ENCODE assay signal across 18 mouse cellular contexts in the genomic region with DNA sequence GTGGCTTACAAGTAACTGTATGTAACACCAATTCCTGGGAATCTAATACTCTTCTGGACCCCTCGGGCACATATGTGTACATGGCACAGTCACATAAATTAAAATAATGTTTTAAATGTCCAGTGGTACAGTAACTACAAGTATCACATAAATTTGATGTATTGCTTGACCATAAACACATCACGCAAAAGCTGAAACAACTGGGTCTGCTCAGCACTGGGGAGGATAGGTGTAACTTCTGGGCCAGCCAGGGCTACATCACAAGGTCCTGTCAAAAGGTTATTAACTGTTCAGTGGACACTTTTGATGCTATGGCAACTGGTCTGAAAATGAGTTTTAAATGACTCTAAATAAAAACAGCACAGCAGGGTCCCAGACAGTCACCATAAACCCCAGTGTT. TPM values are rescaled to one million over a fixed set of nuclear protein-coding genes. Genes with fewer than 3 reads are reported as not detected.
DNase-seq lines count a peak whose midpoint lies in the region; ATAC-seq and TF ChIP-seq lines count a peak whose summit lies in the region.
"Had no signal": no experiment of that assay in that cellular context is flagged by ENCODE, and none has a peak within 500 bp of the region (broad histone marks: within the 10 kb centered on the region; RNA-seq: fewer than 3 reads in every experiment).

No protein-coding gene starts in this region.

- CTCF ChIA-PET in Patski (lab: Charles Lee), result no interaction called here

- H3K9ac ChIP-seq in heart, embryonic 15.5 days, result no peak overlapping the region
- no peak overlapping the region for H3K9ac ChIP-seq in kidney, embryonic 16.5 days (replicated peaks; ENCODE audit: low read length)
- H3K9ac ChIP-seq in limb, embryonic 15.5 days, result no peak overlapping the region
- H3K9ac ChIP-seq: hindbrain, embryonic 15.5 days had no signal

- DNase-seq in heart, postnatal 36 days, result no peak
- DNase-seq in kidney, postnatal 10 days, result no peak
- DNase-seq in Patski (ENCODE audit: low read depth, low spot score), result no peak
- DNase-seq: adrenal gland, adult 2 months; adrenal gland, postnatal 25 days; cerebellum, adult 18-20 months; cerebellum, adult 9-11 months; gastrocnemius, postnatal 36 days had no signal

- intact Hi-C loops in heart, postnatal 36 days (cut with DNase I), result no loop called here

- no peaks in the 10 kb centered on the region for H3K27me3 ChIP-seq in heart, embryonic 15.5 days
- no peaks in the 10 kb centered on the region for H3K27me3 ChIP-seq in kidney, embryonic 16.5 days (ENCODE audit: insufficient read depth, low read length)
- no peaks in the 10 kb centered on the region for H3K27me3 ChIP-seq in Patski
- H3K27me3 ChIP-seq in limb, embryonic 15.5 days, result no peaks in the 10 kb centered on the region
- H3K27me3 ChIP-seq: CH12.LX; hindbrain, embryonic 15.5 days had no signal

- no peak overlapping the region for H3K4me3 ChIP-seq in heart, embryonic 15.5 days
- H3K4me3 ChIP-seq in kidney, embryonic 16.5 days (ENCODE audit: low read length), result no peak overlapping the region
- no peak overlapping the region for H3K4me3 ChIP-seq in limb, embryonic 15.5 days
- H3K4me3 ChIP-seq: embryonic facial prominence, embryonic 10.5 days; erythroblast, embryonic 14.5 days; forebrain, embryonic 10.5 days; hindbrain, embryonic 15.5 days had no signal

- no peaks in the 10 kb centered on the region for H3K9me3 ChIP-seq in heart, embryonic 15.5 days (replicated peaks)
- H3K9me3 ChIP-seq in kidney, embryonic 16.5 days (ENCODE audit: low read length), result no peaks in the 10 kb centered on the region
- H3K9me3 ChIP-seq in limb, embryonic 15.5 days, result no peaks in the 10 kb centered on the region
- H3K9me3 ChIP-seq: embryonic facial prominence, embryonic 10.5 days; forebrain, embryonic 10.5 days; hindbrain, embryonic 15.5 days had no signal

- peaks cover 3% of the 10 kb centered on the region for H3K36me3 ChIP-seq in heart, embryonic 15.5 days
- H3K36me3 ChIP-seq in kidney, embryonic 16.5 days (ENCODE audit: insufficient read depth, low read length), result peaks cover 9% of the 10 kb centered on the region
- H3K36me3 ChIP-seq in limb, embryonic 15.5 days, result peaks cover 16% of the 10 kb centered on the region

- 92% methylated on average over 2 of the region's 2 CpGs for WGBS in heart, embryonic 15.5 days
- whole genome bisulfite sequencing in kidney, embryonic 16.5 days, result 29% methylated on average over 2 of the region's 2 CpGs
- WGBS in limb, embryonic 15.5 days, result 55% methylated on average over 2 of the region's 2 CpGs

- H3K27ac ChIP-seq in heart, embryonic 15.5 days, result 0 out of 2 replicates have a peak overlapping the region, but pooled peaks have one; percentile 14
- H3K27ac ChIP-seq in kidney, embryonic 16.5 days (ENCODE audit: low read length), result peak overlapping the region; percentile 61; the same call in 1 of the 2 replicates
- peak overlapping the region; percentile 38; the same call in 1 of the 2 replicates for H3K27ac ChIP-seq in limb, embryonic 15.5 days
- H3K27ac ChIP-seq: embryonic facial prominence, embryonic 10.5 days; forebrain, embryonic 10.5 days; hindbrain, embryonic 15.5 days had no signal

- TF ChIP-seq CTCF in Patski (IDR thresholded peaks at IDR 0.05), result no peak

- peaks cover 2% of the 10 kb centered on the region; the same call in 1 of the 2 replicates for H3K4me1 ChIP-seq in heart, embryonic 15.5 days (replicated peaks)
- H3K4me1 ChIP-seq in kidney, embryonic 16.5 days (ENCODE audit: insufficient read depth, low read length), result peaks cover 11% of the 10 kb centered on the region
- peaks cover 5% of the 10 kb centered on the region; the same call in 1 of the 2 replicates for H3K4me1 ChIP-seq in limb, embryonic 15.5 days
- H3K4me1 ChIP-seq: embryonic facial prominence, embryonic 10.5 days; forebrain, embryonic 10.5 days had no signal

- POLR2A ChIA-PET in Patski (lab: Charles Lee), result no interaction called here

- no peak for ATAC-seq in heart, embryonic 15.5 days (replicated peaks; ENCODE audit: insufficient number of reproducible peaks, insufficient read depth, low FRiP score, low read depth)
- ATAC-seq in kidney, embryonic 16.5 days (ENCODE audit: low FRiP score, low TSS enrichment), result peak; percentile 55; the same call in 1 of the 2 replicates
- peak; percentile 6 for ATAC-seq in Patski
- no peak for ATAC-seq in limb, embryonic 15.5 days (ENCODE audit: insufficient number of reproducible peaks, low FRiP score, low TSS enrichment, low read depth)
- ATAC-seq in CD4-positive, CD25-positive, alpha-beta regulatory T cell, adult 4 months, result no peak
- ATAC-seq: forebrain, embryonic 14.5 days had no signal

- H3K4me2 ChIP-seq in heart, embryonic 15.5 days, result no peak overlapping the region
- no peak overlapping the region for H3K4me2 ChIP-seq in kidney, embryonic 16.5 days (replicated peaks; ENCODE audit: low read depth, low read length)
- no peak overlapping the region for H3K4me2 ChIP-seq in limb, embryonic 15.5 days
- H3K4me2 ChIP-seq: hindbrain, embryonic 15.5 days had no signal

- in situ Hi-C loops in Patski (cut with MboI; ENCODE audit: low pct_unique_long_range_greater_than_20kb), result no loop called here

RNA-seq across cellular contexts. Expression of a gene that starts 55.3 kb away (rescaled TPM):
- polyA plus RNA-seq in heart, embryonic 15.5 days (2015; fragmentation: Nextera tagmentation; extraction: Ambion mirVana), result 7.3 and 9.2 TPM in 2 replicates
- total RNA-seq in heart, postnatal 36 days (2021), result 10 to 100 TPM; 37.5 to 39.2 TPM
- polyA plus RNA-seq in kidney, embryonic 16.5 days (2015; fragmentation: Nextera tagmentation; extraction: Ambion mirVana), result 9.4 and 10.8 TPM in 2 replicates
- polyA plus RNA-seq in Patski (2021), result 68.5 TPM
- polyA plus RNA-seq in limb, embryonic 15.5 days (2015; fragmentation: Nextera tagmentation; extraction: Ambion mirVana), result 14.4 and 17.1 TPM in 2 replicates
- polyA plus RNA-seq in CD4-positive, CD25-positive, alpha-beta regulatory T cell, adult 4 months (2017; shearing (Covaris generic)), result 10 to 100 TPM; 23.8 to 39.0 TPM

Comparison
In these comparisons a context has a peak if more than half of its experiments do, and no peak if none do; other contexts are left out.
1. ATAC-seq: peak in kidney, embryonic 16.5 days (single experiment) and Patski (single experiment); none in heart, embryonic 15.5 days (single experiment), limb, embryonic 15.5 days (single experiment) and CD4-positive, CD25-positive, alpha-beta regulatory T cell, adult 4 months (single experiment).
2. Peak in every context shown above with its lines, with median percentiles within 50 percentile points of each other: H3K27ac ChIP-seq.